Mouse (Mus musculus): ENCODE data around the gene Cdipt. TPM values are rescaled to one million over a fixed set of nuclear protein-coding genes. Genes with fewer than 3 reads are reported as not detected.

Gene Cdipt
- 59.2 and 63.2 TPM in 2 replicates for polyA plus RNA-seq (2016; fragmentation: Nextera tagmentation; extraction: Ambion mirVana)

GRCm38 (mm10) chr7:126975893-126975949 lies at the start of gene Cdipt:
Gene Cdipt (plus strand): TSS chr7:126975914.
- Histone ChIP-seq H3K27ac (peak within 1 kb of the TSS; percentile 90), H3K27me3 (replicated peaks) (no peaks in the 10 kb centered on the region), H3K9me3 (replicated peaks) (no peaks in the 10 kb centered on the region), H3K36me3 (peaks cover 30% of the 10 kb centered on the region), H3K4me3 (peak within 1 kb of the TSS; percentile 90), H3K4me1 (peaks cover 35% of the 10 kb centered on the region), H3K9ac (peak within 1 kb of the TSS; percentile 95), H3K4me2 (peak within 1 kb of the TSS; percentile 87)
- WGBS (ENCODE audit: insufficient replicate concordance) = 10% methylated on average over 1 of the region's 1 CpGs
- no peak for ATAC-seq

GRCm38 (mm10) chr7:126926299-126926698 lies 49.4 kb upstream of the Cdipt start:
- Histone ChIP-seq H3K9ac (no peak overlapping the region), H3K27me3 (replicated peaks) (no peaks in the 10 kb centered on the region), H3K36me3 (peaks cover 10% of the 10 kb centered on the region), H3K9me3 (replicated peaks) (no peaks in the 10 kb centered on the region), H3K4me3 (no peak overlapping the region), H3K27ac (no peak overlapping the region), H3K4me2 (no peak overlapping the region), H3K4me1 (peaks cover 62% of the 10 kb centered on the region)
- 0 out of 2 replicates have a peak, but pooled peaks have one; percentile 38 for ATAC-seq
- 12% methylated on average over 3 of the region's 3 CpGs for WGBS (ENCODE audit: insufficient replicate concordance)

DNA sequence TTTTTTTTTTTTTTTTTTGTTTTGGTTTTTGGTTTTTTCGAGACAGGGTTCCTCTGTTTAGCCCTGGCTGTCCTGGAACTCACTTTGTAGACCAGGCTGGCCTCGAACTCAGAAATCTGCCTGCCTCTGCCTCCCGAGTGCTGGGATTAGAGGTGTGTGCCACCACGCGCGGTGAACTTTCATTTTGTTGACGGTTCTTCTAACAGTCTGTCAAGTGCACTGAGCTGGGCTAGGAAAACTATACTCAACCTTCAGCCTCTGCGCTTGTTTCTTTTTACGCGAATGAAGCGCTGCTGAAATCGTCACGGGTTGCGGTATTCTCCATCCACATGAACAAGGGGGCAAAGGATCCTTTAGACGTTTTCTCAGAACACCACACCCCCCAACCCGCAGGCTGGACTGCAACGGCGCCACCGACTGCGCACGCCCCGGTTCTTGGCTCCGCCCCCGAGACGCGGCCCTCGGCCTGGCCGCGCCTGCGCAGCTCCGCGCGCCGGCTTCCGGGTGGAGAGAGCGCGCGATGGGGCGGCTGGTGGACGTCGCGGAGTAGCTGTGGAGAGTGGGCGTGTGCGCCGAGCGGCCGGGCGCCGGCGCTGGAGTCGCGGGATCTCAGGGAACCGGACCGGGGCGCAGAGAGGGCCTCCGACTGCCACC lies 47.2 kb upstream of the Cdipt start, which contains the start of gene Kctd13:
Kctd13 (plus strand) TSS at position 496 of the 654 bp plus-strand sequence.
- H3K4me1 ChIP-seq = peaks cover 57% of the 10 kb centered on the region
- H3K9me3 ChIP-seq (replicated peaks) = no peaks in the 10 kb centered on the region
- H3K4me2 ChIP-seq = peak within 1 kb of the TSS; percentile 100
- H3K4me3 ChIP-seq = peak within 1 kb of the TSS; percentile 90
- H3K27me3 ChIP-seq (replicated peaks) = no peaks in the 10 kb centered on the region
- WGBS (ENCODE audit: insufficient replicate concordance) = 2% methylated on average over 56 of the region's 56 CpGs
- peak within 1 kb of the TSS; percentile 95 for H3K9ac ChIP-seq
- H3K27ac ChIP-seq = peak within 1 kb of the TSS; percentile 83
- ATAC-seq = peak; percentile 97
- peaks cover 29% of the 10 kb centered on the region for H3K36me3 ChIP-seq

GRCm38 (mm10) chr7:126929046-126929445 lies 46.7 kb upstream of the Cdipt start:
- ATAC-seq = peak; percentile 51
- Histone ChIP-seq H3K36me3 (peaks cover 34% of the 10 kb centered on the region), H3K9ac (peak overlapping the region; percentile 95), H3K4me2 (peak overlapping the region; percentile 100), H3K4me1 (peaks cover 51% of the 10 kb centered on the region), H3K4me3 (peak overlapping the region; percentile 90), H3K27ac (peak overlapping the region; percentile 83), H3K9me3 (replicated peaks) (no peaks in the 10 kb centered on the region), H3K27me3 (replicated peaks) (no peaks in the 10 kb centered on the region)
- WGBS (ENCODE audit: insufficient replicate concordance) = 0% methylated on average over 27 of the region's 27 CpGs

DNA sequence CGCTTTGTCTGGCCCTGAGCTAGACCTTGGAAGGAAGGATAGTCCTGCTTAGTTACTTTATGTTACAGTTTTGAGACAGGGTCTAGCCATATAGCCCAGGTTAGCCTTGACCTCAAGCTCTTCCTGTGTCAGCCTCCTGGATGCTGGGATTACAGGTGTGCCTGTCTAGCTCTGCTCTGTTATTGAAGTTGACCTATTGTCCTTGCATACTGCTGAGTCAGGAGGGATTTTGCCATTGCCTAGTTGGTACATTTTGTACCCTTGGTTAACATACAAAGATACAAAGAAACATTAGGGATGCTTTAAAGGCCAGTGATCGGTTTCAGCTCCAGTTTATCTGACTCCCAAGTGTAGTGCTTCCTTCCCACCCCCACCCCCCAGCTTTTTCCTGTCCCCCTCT lies 43.1 kb upstream of the Cdipt start:
- WGBS (ENCODE audit: insufficient replicate concordance) = 61% methylated on average over 2 of the region's 2 CpGs
- peaks cover 62% of the 10 kb centered on the region for H3K36me3 ChIP-seq

GRCm38 (mm10) chr7:126941171-126941570 lies 34.5 kb upstream of the Cdipt start:
- peaks cover 12% of the 10 kb centered on the region; the same call in 1 of the 2 replicates for H3K4me1 ChIP-seq
- no peak for ATAC-seq
- H3K9ac ChIP-seq = no peak overlapping the region
- H3K9me3 ChIP-seq (replicated peaks) = no peaks in the 10 kb centered on the region
- peaks cover 47% of the 10 kb centered on the region for H3K36me3 ChIP-seq
- H3K4me2 ChIP-seq = no peak overlapping the region
- H3K27ac ChIP-seq = no peak overlapping the region
- no peaks in the 10 kb centered on the region for H3K27me3 ChIP-seq (replicated peaks)
- H3K4me3 ChIP-seq = no peak overlapping the region
- 62% methylated on average over 6 of the region's 6 CpGs for WGBS (ENCODE audit: insufficient replicate concordance)

More for the DNA sequence above, 43.1 kb upstream of the Cdipt start:
- Histone ChIP-seq H3K4me1 (peaks cover 21% of the 10 kb centered on the region), H3K27ac (no peak overlapping the region), H3K9ac (no peak overlapping the region), H3K4me2 (no peak overlapping the region), H3K9me3 (replicated peaks) (no peaks in the 10 kb centered on the region), H3K4me3 (no peak overlapping the region), H3K27me3 (replicated peaks) (no peaks in the 10 kb centered on the region)
- no peak for ATAC-seq

GRCm38 (mm10) chr7:126941801-126942200 lies 33.9 kb upstream of the Cdipt start:
- no peaks in the 10 kb centered on the region for H3K9me3 ChIP-seq (replicated peaks)
- H3K4me3 ChIP-seq = no peak overlapping the region
- H3K27me3 ChIP-seq (replicated peaks) = no peaks in the 10 kb centered on the region
- 73% methylated on average over 5 of the region's 5 CpGs for WGBS (ENCODE audit: insufficient replicate concordance)
- peaks cover 12% of the 10 kb centered on the region; the same call in 1 of the 2 replicates for H3K4me1 ChIP-seq
- H3K9ac ChIP-seq = no peak overlapping the region
- no peak overlapping the region for H3K4me2 ChIP-seq
- peaks cover 41% of the 10 kb centered on the region for H3K36me3 ChIP-seq
- no peak for ATAC-seq
- H3K27ac ChIP-seq = no peak overlapping the region

GRCm38 (mm10) chr7:126946530-126946929 lies 29.2 kb upstream of the Cdipt start:
- no peak overlapping the region for H3K4me3 ChIP-seq
- H3K4me1 ChIP-seq = peaks cover 22% of the 10 kb centered on the region
- H3K4me2 ChIP-seq = no peak overlapping the region
- WGBS (ENCODE audit: insufficient replicate concordance) = 50% methylated on average over 3 of the region's 3 CpGs
- peaks cover 25% of the 10 kb centered on the region for H3K36me3 ChIP-seq
- peaks cover 36% of the 10 kb centered on the region for H3K27me3 ChIP-seq (replicated peaks)
- H3K9me3 ChIP-seq (replicated peaks) = no peaks in the 10 kb centered on the region
- H3K27ac ChIP-seq = no peak overlapping the region
- H3K9ac ChIP-seq = no peak overlapping the region
- ATAC-seq = no peak

DNA sequence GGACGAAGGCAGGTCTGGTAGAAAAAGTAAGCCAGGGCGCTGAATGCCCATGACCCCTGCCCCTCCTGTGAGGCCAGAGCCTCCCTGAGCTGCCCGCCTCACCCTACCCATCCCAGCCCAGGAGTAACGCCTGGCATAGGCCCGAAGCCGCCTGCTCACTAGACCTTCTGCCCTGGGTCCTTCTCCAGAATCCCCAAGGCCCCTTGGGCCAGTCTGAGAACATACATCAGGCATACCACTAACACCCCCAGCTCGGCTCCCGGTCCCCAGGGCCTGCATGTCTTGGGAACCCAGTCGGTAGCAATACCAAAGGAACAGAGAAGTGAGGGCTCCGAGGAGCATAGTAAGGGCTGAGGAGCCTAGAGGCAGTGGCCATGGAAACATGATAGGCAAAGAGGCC lies 27.1 kb upstream of the Cdipt start:
- no peak overlapping the region for H3K9ac ChIP-seq
- WGBS (ENCODE audit: insufficient replicate concordance) = 65% methylated on average over 10 of the region's 10 CpGs
- H3K27ac ChIP-seq = no peak overlapping the region
- no peak for ATAC-seq
- no peak overlapping the region for H3K4me3 ChIP-seq
- H3K36me3 ChIP-seq = peaks cover 11% of the 10 kb centered on the region
- no peaks in the 10 kb centered on the region for H3K9me3 ChIP-seq (replicated peaks)
- H3K4me1 ChIP-seq = peaks cover 23% of the 10 kb centered on the region
- H3K27me3 ChIP-seq (replicated peaks) = peaks cover 57% of the 10 kb centered on the region
- no peak overlapping the region for H3K4me2 ChIP-seq

GRCm38 (mm10) chr7:126949403-126949792 lies 26.3 kb upstream of the Cdipt start, which contains the start of gene Asphd1:
Gene Asphd1 (minus strand): TSS chr7:126949582.
- 2% methylated on average over 21 of the region's 21 CpGs for WGBS (ENCODE audit: insufficient replicate concordance)
- Histone ChIP-seq H3K27ac (no peak within 1 kb of the TSS), H3K9me3 (replicated peaks) (no peaks in the 10 kb centered on the region), H3K4me3 (peak within 1 kb of the TSS; percentile 50), H3K4me2 (peak within 1 kb of the TSS; percentile 85), H3K36me3 (peaks cover 9% of the 10 kb centered on the region), H3K9ac (0 out of 2 replicates have a peak within 1 kb of the TSS, but pooled peaks have one; percentile 9), H3K4me1 (peaks cover 23% of the 10 kb centered on the region), H3K27me3 (replicated peaks) (peaks cover 60% of the 10 kb centered on the region)
- peak; percentile 2; the same call in 1 of the 2 replicates for ATAC-seq

- peak; percentile 75 for ATAC-seq
- 0 out of 2 replicates have a peak within 1 kb of the TSS, but pooled peaks have one; percentile 9 for H3K9ac ChIP-seq
- H3K27ac ChIP-seq = no peak within 1 kb of the TSS
- peaks cover 60% of the 10 kb centered on the region for H3K27me3 ChIP-seq (replicated peaks)
- H3K4me3 ChIP-seq = peak within 1 kb of the TSS; percentile 50
- H3K9me3 ChIP-seq (replicated peaks) = no peaks in the 10 kb centered on the region
- 3% methylated on average over 42 of the region's 42 CpGs for WGBS (ENCODE audit: insufficient replicate concordance)
- peaks cover 4% of the 10 kb centered on the region for H3K36me3 ChIP-seq
- H3K4me2 ChIP-seq = peak within 1 kb of the TSS; percentile 85
- H3K4me1 ChIP-seq = peaks cover 23% of the 10 kb centered on the region
Observed at GRCm38 (mm10) chr7:126949793-126950646, 25.7 kb upstream of the Cdipt start, which contains the start of gene Sez6l2. Gene Sez6l2 (plus strand): TSS chr7:126950563.

All from liver, embryonic 12.5 days (tissue).